Mouse (Mus musculus) right cerebral cortex, postnatal 10 days (tissue): Measurements from ENCODE around the gene Aqp1.

Experiments used
- DNase-seq, 2 experiments: peaks; one replicate each; pipeline ENCODE4 v3.0.0; 2021; ENCODE audit warnings: low spot score in 2 of 2

The Aqp1 gene

DNA sequence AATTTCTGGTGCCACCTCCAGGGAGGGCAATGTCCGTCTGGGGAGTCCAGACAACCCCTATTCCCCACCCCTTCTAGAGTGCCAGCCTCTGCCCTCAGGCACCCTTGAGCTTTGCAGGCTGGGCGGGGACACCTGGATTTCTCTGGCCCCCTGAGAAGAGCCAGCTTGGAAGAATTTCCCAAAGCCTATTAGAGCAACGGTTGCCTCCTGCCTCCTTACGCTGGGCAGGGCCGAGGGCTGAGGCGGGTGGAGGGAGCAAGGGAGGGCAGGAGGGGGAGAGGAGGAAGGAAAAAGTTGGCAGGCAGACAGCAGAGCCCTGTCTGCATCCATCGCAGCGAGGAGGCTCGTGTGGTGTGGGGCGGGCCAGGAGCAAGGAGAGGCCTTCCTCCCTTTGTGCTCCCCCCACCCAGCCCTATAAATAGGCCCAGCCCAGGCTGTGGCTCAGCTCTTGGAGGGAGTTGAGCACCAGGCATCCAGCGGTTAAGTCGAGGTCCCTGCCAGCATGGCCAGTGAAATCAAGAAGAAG lies at the start of gene Aqp1:
TSS of gene Aqp1 (plus strand) at position 444 of the 526 bp plus-strand sequence.
- peak; percentile 51 to 57 for DNase-seq

DNA sequence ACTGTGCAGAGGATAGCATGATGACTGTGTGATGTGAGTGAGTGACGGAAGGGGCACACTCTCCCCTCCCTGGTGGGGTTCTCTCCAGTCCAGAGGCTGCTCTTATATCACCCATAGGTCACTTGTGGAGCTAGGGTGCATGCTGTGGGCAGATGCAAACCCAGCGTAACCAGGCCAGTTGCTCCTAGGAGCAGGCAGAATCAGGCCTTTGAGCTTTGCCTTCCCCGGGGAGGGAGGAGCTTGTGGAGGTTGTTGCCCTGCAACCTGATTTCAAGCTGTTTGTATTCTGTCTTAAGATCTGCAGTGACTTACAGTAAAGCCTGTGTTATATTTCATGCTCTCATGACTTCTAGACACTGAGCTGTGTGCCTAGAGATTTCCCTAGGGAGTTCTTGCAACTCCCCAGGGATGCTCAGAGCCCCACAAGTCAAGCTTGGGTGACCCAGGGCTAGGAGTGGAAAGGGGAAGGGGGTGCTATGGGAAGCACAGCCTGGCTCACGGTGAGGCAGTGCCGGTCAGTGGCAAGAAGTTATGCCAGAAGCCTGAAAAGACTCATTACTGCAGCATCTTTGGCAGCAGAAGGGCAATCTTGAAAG lies 48.1 kb upstream of the Aqp1 start:
- no peak for DNase-seq

DNA sequence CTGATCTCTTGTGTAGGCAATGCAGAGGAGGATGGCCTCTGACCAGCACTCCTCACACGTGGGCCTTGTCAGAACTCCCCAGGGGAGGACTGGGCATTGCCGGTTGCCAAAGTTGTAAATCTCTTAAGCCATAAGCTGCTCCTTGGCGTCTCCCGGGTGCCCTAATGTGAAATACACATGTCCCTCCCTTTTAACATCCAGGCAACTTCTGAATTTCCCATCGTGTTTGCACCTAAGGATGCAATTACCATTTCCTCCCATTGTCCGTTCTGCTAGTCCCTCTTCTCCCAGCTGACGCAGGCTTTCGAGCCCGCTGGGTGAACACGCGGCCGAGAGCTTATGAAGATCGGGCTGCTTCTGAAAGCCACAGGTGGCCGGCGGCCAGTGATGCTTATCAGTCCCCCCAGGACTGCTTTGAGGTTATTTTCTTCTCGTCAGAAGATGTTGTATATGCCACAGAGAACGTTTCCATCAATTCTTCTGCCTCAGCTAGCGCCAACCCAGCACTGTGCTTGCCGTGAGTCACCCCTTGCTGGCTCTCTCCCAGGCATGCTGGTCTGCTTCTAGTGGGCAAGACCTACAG lies 41.6 kb upstream of the Aqp1 start:
- no peak for DNase-seq

DNA sequence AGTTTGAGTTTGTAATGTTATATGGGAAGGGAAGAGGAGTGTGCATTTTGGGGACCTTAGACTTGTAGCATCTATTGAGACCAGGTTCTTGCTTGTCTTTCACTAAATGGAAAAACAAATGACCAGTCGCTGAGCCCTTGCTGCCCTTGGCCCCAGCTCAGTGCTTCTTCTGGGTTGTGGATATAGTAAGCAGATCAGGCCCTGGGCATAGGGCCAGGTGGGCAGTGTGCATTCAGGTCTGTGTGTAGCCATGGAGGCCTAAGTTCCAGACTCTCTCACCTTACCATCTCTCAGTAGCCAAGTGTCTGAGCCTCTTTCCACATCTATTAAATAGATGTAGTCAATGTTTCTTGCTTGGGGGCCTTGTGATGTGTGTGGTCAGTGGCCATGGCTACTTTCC lies 40.9 kb upstream of the Aqp1 start:
- no peak for DNase-seq

DNA sequence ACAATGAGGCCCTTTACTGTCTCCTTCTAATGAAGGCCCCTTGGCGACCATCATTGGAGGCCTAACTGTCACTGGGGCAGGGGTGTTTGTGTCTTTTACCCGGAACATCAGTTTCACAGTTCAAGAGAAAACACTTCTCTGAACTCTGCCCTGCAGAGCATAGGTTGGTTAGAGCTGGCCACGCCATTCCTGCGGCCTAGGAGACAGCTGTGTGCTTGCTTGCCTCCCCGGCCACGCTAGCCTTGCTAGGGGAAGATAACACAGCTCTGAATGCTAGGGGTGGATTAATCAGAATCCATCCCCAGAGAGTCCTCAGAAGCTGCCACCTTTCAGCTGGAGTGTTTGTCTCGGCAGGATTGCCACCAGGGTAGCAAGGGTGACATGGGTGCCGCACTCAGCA lies 36.8 kb upstream of the Aqp1 start:
- DNase-seq: no peak

DNA sequence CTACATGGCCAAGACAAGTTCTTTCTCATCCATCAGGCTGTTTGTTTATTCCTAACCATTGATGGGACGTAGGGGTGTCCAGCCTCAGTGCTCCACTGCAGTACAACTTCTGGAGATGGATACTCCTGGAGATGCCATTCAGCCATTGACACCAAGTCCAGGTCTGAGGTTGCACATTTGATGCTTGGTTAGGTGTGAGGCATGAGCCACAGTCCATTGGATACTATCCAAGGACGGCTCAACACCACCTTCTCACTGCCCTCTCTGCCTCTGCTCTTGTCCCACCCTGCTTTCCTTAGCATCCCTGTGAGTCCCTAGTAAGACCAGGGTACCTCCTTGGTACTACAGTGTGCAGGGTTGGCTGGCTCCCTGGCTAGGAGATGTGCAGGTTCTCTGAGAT lies 36.3 kb upstream of the Aqp1 start:
- DNase-seq: no peak

DNA sequence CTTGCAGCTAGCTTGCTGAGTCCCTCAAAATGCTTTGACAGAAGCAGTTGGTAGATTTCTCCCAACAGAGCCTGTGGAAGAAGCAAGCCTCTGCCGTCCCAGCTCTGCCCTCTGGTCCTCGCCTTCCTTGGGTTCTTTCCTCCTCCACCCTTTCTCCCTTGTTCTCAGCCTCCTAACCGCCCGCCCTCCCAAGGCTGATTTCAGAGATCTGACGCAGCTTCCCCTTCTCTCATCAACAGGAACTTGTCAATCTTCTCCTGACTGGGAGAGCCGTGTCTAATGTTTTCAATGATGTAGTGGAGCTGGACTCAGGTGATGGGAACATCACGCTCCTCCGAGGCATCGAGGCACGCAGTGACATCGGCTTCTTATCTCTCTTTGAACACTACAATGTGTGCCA lies 35.5 kb upstream of the Aqp1 start:
- no peak for DNase-seq

DNA sequence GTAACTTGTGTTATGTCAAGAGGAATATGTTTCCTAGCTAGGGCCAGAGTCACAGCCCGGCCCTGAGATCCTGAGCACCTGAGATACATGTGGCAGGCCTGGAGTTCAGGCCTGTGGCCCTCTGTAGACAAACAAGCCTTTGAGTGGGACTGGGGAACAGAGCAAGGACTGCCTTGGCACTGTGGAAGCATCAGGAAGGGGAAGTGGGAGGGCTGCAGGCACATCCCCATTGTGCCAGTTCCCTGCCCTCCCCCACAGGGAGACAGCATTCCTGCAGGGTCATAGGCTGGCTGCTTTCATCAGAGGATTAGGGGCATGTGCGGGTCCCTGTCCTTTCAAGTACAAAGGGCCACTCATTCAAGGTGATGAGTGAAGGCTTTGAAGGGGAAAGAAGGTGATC lies 26.1 kb upstream of the Aqp1 start:
- no peak for DNase-seq

DNA sequence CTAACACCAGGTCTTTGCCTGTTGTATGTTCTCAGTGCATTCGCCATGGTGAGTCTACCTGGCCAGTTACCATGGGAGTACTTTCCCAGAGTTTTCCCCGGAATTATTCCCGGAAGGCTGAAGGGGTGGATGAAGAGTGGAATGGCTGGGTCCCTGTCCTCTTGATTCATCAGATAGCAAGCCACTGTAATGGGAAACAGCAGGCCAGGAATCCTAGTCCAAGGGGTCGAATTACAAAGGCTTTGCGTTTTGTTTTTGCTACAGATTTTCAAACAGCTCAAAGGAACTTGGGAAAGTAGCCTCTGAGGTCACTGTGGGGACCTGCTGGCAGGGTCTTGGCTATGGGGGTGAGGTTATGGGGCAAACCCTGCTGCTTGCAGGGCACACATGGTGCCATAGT lies 24.3 kb upstream of the Aqp1 start:
- DNase-seq: no peak

DNA sequence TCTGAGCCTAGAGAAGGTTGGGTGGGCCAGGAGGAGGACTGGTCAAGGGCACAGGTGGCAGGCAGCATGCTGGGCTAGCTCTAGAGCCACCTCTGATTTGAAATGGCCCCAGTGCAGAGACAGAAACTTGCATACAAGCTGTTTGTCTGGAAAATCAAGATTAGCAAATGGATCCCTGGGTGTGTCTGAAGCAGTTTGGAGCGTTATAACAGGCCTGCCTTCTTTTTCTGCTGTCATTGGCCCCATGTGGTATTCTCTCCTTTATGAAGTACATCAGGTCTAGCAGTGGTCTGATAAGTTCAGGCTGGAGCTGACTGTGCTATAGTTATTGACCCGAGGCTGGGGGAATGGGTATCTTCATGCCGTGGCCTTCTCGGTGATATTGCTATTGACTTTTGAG lies 22.3 kb upstream of the Aqp1 start:
- no peak for DNase-seq

DNA sequence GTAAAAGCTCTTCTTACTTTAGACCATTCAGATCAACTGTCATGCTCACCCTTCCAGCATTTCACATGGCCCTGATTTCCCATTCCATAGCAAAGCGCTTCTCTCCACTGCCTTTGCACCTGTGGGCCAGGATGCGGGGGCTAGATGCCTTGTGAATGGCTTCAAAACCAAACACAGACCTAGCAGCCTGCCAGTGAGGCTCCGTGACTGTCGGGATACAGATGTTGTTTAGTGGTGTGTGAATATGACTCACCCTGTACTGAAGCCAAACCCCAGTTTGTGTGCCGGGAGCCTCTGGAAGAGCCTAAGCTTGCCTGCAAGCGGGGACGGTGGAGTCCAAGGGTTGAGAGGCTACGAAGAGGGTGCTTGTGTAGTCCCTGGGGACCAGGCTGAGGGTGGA lies 21.6 kb upstream of the Aqp1 start:
- DNase-seq: peak in 1 of 2 experiments; percentile 36

DNA sequence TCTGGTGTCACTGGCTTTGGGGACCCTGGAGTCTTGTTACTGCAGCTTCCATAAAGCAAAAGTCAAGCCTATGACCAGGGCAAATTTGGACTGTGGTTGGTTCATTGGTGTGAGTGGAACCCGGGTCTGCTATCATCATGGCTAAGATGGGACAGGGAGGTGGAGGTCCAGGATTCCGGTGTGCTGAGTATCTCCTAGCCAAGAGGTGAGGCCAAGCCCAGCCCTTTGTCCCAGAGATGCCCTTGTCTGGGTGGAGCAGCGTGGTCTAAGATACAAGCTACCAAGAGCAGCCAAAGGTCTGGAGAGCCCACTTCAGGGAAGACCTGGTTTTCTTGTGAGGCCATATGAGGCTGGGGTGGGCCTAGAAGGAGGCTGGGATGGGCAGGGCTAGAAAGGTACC lies 17.6 kb upstream of the Aqp1 start:
- no peak for DNase-seq

DNA sequence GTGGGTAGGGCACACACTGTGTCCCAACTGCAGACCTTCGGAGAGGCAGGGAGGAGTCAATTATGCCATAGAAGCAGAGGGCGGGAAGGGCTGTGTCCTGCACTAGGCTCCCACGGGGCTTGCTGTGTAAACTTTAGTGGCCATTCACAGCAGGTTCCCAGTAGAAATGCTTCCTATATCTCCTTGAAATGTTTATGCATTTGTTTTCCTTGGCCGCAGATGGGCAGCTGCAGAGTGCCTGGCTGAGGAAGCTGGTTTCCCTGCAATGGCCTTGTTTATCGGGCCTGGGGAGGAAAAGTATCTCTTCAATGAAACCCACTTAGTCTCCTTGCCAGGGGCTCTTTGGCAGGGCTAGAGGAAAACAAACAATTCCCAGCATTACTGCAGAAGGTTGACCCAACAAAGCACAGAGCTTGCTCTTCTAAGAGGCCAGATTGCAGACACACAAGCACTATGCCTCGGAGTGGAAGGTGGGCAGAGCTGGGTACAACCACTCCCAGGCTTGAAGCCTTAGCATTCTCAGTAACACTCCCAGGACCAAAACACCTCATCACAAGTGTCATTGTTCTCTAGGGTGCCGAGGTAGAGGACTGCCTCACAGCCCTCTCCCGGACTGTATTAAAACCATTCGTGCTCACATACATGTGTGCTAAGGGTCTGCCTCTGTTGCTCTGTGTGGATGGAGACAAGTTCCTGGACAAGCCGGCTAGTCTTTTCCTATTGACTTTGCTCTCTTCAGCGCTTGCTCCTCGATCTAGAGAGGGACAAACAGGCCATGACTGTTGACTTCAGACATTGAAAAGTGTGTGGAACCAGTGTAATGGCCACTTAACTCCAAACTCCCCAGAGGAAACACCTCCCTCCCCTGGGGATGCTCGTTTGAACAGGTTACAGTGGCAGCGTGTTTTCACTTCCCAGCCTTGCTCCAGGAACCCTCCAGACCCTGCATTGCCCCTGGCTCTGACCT lies 16.4 kb upstream of the Aqp1 start:
- peak in 1 of 2 experiments; percentile 36 for DNase-seq

DNA sequence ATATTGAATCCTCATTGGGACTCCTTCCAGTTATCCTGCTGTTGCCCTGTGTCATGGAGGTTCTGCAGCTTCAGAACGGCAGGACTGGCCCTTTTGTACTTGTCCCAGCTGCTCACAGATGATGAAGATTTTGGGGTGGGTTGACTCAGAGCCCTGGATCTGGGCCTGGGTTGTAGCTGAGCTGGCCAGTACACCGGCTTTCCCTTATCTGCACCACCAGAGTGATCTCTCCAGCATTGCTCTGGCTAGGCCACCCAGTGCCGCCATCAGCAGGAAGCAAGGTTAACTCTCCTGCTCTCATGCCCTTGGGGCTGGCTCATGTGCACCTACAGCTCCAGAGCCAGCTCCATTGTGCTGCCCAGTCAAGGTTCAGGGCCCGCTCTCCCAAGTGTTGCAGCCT lies 15.3 kb upstream of the Aqp1 start:
- no peak for DNase-seq

DNA sequence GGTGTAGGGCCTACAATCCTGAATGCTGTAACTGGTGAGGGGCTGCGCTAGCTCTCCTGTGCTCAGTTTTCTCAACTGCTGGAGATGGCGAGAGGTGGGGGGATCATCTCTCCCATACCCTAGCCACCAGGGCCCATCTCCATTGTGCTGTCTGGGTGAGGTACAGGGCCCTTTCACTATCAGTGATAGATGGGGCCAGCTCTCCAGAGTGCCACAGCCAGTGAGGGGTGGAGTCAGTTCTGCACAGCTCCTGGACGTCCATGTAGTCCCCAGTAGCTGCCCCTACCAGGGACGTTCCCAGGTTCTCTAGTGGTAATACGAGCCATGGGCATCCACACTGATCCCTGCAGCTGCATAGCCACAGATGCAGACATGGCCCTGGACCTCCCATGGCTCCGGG lies 14.7 kb upstream of the Aqp1 start:
- DNase-seq: no peak

DNA sequence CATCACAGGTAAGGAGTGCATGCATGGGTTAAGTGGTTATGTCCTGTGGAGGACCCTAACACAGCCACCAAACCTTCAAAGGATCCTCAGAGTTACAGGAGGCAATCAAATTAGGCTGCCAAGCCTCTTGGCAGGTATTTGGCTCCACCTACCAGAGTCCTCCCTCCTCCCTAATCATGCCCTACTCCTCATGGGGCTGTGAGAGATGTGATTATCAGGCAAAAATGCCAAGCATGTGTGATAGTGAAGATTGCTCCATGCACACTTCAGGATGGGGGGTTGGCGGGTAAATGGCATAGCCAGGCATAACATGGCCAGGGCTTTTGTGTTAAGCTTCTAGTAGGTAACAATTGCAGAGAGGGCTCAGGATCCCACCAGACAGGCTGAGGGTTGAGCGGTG lies 13.3 kb upstream of the Aqp1 start:
- DNase-seq: no peak

DNA sequence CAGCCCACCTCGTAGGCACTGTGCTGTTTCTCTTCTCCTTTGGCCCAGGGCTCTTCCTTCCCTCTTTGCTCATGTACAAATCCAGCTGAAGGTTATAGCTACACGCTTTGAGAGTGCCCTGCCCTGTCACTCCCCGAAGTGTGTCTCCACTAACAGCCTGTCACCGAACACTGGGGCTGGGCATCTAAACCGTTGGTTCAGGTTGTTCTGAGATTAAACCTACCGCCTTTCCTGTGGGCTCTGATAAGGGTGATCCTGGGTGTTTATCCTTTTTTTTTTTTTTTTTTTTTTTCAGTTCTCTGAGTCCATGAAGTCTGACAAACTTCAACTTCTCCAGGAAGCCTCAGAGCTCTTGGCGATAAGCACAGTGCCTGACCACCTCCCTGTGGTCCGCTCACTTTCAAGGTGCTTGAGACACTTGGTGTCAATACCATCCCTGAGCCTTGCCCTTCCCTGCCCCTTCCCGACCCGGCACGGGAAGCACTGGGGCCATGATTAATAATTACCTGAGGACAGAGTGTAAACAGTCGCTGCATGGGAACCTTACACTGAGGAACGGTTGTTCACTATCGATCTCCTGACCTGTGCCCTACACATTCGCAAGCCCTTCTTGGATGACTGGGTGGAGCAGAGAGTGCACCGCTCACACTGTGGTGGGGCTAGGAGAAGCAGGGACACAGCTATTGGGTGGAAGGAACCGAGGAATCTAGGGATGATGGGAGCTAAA lies 12.2 kb upstream of the Aqp1 start:
- DNase-seq: no peak

DNA sequence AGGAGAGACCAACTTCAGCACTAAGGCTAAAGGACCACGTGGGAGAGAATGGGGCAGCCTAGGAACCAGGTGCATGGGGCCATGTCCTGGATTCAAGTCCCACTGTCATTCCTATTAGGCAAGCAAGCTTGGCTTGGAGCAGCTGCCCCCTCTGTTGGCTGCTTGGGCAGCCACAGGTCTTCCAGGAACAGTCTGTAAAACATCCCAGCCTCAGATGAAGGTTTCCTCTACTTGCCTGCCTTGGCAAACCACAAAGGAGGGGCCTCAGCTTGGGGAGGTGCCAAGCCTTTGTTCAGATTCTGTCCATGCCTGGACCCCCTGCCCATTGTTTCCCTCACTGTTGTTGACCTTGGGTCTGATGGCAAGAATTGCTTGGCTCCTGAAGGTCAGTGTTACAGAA lies 11.4 kb upstream of the Aqp1 start:
- no peak for DNase-seq

DNA sequence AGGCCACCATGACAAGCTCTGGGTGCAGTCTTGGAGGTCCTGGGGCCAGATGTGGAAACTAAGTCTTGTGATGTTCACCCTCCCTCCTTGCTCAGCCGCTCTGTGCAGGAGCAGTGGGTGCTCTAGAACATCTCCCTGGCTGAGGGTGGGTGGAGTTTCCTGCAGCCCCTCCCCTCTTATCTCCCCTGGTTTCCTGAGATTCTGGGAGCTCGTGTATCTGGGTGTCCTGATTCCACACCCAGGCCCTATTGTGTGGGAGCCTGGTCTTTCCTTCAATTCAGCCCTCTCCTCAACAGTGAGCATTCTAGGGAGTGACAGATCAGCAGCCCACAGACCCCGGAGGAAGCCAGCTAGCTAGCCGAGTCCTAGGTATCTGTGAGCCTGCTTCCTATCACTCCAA lies 9.9 kb upstream of the Aqp1 start:
- DNase-seq: no peak

DNA sequence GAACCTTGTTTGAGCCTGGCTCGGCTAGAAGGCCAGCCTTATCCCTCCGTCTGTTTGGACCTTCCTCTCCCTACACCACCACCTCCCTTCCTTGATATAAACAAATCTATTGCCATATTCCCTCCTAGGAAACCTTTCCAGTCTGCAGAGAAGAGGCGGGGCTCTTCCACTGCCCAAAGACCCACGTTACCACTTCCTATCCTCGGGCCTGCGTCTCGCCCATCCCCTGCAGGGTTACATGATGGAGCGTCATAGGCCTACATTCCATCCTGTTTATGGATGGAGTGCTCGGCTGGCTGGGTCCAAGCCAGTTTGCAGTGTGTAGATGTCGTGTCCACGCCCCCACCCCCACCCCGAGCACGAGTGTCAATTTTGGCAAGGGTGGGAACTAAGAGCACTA lies 8.9 kb upstream of the Aqp1 start:
- DNase-seq: no peak

DNA sequence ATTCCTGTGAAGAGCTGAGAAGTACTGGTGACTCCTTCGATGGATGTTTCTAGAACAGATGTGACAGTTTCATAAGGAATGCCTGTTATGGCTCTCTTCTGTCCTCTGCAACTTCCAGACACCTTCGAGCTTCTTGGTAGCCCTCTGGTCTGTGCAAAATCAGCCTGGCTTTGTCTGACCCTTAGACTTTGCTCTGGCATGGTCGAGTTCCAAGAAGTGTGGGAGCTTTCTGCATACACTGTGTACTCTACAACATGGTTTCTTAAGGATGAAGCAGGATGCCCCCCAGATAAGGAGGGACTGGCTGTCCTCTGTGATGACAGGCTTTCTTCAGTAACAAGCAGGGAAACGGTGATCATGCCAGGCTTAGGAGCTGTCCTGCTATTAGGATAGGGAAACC lies 8.1 kb upstream of the Aqp1 start:
- no peak for DNase-seq

DNA sequence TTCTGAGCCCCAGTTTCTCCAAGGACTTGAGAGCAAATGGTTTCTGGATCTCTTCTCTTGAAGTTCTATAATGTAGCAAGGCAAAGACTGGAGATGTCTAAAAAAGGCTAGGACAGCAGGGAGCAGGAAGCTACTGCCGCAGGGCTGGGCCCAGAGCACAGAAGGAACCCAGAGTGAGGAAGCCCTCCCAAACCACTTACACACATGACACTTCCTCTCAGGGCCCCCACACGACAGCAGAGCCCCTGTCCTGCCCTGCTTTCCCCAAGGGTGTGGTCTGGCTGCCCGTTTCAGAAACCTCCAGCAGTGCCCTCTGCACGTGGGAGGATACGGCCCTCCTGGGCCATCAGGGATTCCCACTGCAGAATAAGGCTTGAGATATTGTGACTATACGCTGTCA lies 4.9 kb upstream of the Aqp1 start:
- DNase-seq: no peak
